Mouse (Mus musculus) liver, embryonic 14.5 days (tissue): ENCODE data around the gene Ptgfrn. TPM values are rescaled to one million over a fixed set of nuclear protein-coding genes. Genes with fewer than 3 reads are reported as not detected.
A peak's percentile ranks its signal among the peaks of the same experiment; 100 is the strongest.

ENCODE experiments used
- ATAC-seq: fragments of 200-750 bp; cut with Nextera tagmentation; 2 replicates; pipeline ENCODE4 v1.8.0; 2017; ENCODE audit warnings: moderate number of reproducible peaks, mild to moderate bottlenecking, moderate library complexity; ENCODE audit not compliant: insufficient read depth
- DNase-seq, 3 experiments: peaks; one replicate each; pipeline ENCODE4 v3.0.0-alpha.2; 2012 to 2013; ENCODE audit warnings: low read depth in 3 of 3, low spot score in 3 of 3
- H3K27ac ChIP-seq: fragments of 300-500 bp; sonication (generic); 2 replicates; pipeline ENCODE4 v1.5.1; 2014; ENCODE audit warnings: moderate library complexity, mild to moderate bottlenecking, control low read depth, inconsistent platforms
- H3K27me3 ChIP-seq: fragments of 300-500 bp; sonication (generic); 2 replicates; pipeline ENCODE4 v1.6.1; 2014; ENCODE audit warnings: mild to moderate bottlenecking, low read length, moderate library complexity; ENCODE audit not compliant: control insufficient read depth, insufficient read depth
- H3K36me3 ChIP-seq: fragments of 300-500 bp; sonication (generic); replicated peaks from 2 replicates; pipeline ENCODE4 v1.6.1; 2014; ENCODE audit warnings: low read depth; ENCODE audit not compliant: control insufficient read depth, insufficient read depth
- H3K4me1 ChIP-seq, 2 experiments: fragments of 200-500 bp in 1 of 2; fragments of 300-500 bp in 1 of 2; sonication (generic) in 1 of 2; replicated peaks; 2 replicates each; pipeline ENCODE4 v1.6.1; 2012 to 2014; ENCODE audit warnings: antibody characterized with exemption in 1 of 2, inconsistent platforms in 1 of 2, low read length in 1 of 2; ENCODE audit not compliant: control insufficient read depth in 2 of 2, insufficient read depth in 2 of 2
- H3K4me2 ChIP-seq: fragments of 300-500 bp; sonication (generic); 2 replicates; pipeline ENCODE4 v1.6.1; 2014; ENCODE audit warnings: low read depth, mild to moderate bottlenecking, control low read depth, moderate library complexity
- H3K4me3 ChIP-seq, 2 experiments: fragments of 200-500 bp in 1 of 2; fragments of 300-500 bp in 1 of 2; sonication (generic) in 1 of 2; 2 replicates each; pipeline ENCODE4 v1.5.1; 2012 to 2014; ENCODE audit warnings: low read depth in 2 of 2, low read length in 2 of 2, mild to moderate bottlenecking in 2 of 2, control low read depth in 1 of 2, inconsistent platforms in 1 of 2, moderate library complexity in 1 of 2; ENCODE audit not compliant: insufficient read depth in 1 of 2
- H3K9ac ChIP-seq: fragments of 300-500 bp; sonication (generic); replicated peaks from 2 replicates; pipeline ENCODE4 v1.6.1; 2014; ENCODE audit warnings: mild to moderate bottlenecking, control low read depth, moderate library complexity
- H3K9me3 ChIP-seq: fragments of 300-500 bp; sonication (generic); 2 replicates; pipeline ENCODE4 v1.6.1; 2016; ENCODE audit warnings: low read length, mixed read lengths; ENCODE audit not compliant: control insufficient read depth
- CTCF ChIP-seq: IDR thresholded peaks from 2 replicates; pipeline ENCODE4 v1.5.1; 2016; ENCODE audit warnings: antibody characterized with exemption, low read depth, control low read depth
- EP300 ChIP-seq: IDR thresholded peaks from 2 replicates; pipeline ENCODE4 v1.6.1; 2016; ENCODE audit warnings: antibody characterized with exemption, low read depth
- WGBS: fragments of 180-500 bp; shearing (Covaris S2); extraction: QIAGEN DNeasy Blood & Tissue Kit; methylation state at CpG from one replicate; pipeline ENCODE4 v1.1.7; 2014; ENCODE audit not compliant: insufficient replicate concordance; 5-methylcytosine and 5-hydroxymethylcytosine counted together
- polyA plus RNA-seq, 2 experiments: library from polyadenylated mRNA; depleted of rRNA in 1 of 2; stranded (reverse) in 1 of 2; unstranded in 1 of 2; fragments of >200 nt; fragmentation: Nextera tagmentation in 1 of 2; extraction: Ambion mirVana in 1 of 2; gene quantifications; 2 replicates each; pipeline versions ENCODE4 v1.2.1 to v1.2.3; 2012 to 2014

The Ptgfrn gene
- polyA plus RNA-seq, 2 experiments, result 0.29 to 1.2 TPM

- ATAC-seq (no peak), DNase-seq (no peak)
- H3K27ac ChIP-seq, result no peak overlapping the region
- TF ChIP-seq EP300, result no peak
- no peak for TF ChIP-seq CTCF
- no peaks in the 10 kb centered on the region for H3K36me3 ChIP-seq
- H3K27me3 ChIP-seq, result no peaks in the 10 kb centered on the region
- H3K9ac ChIP-seq, result no peak overlapping the region
- no peak overlapping the region for H3K4me3 ChIP-seq
- H3K4me2 ChIP-seq, result no peak overlapping the region
- no peaks in the 10 kb centered on the region for H3K4me1 ChIP-seq
- no peaks in the 10 kb centered on the region for H3K9me3 ChIP-seq
- 58% methylated on average over 11 of the region's 11 CpGs for WGBS
These were observed 26.4 kb upstream of the Ptgfrn start for GRCm38 (mm10) chr3:101136483-101136882.

- Histone ChIP-seq H3K4me1 (0 out of 4 replicates have a peak, but pooled peaks cover 0 to 2% of the 10 kb centered on the region in 2 experiments), H3K9me3 (no peaks in the 10 kb centered on the region), H3K9ac (no peak overlapping the region), H3K27ac (no peak overlapping the region), H3K27me3 (no peaks in the 10 kb centered on the region), H3K4me3 (no peak overlapping the region), H3K4me2 (no peak overlapping the region), H3K36me3 (no peaks in the 10 kb centered on the region)
- 74% methylated on average over 9 of the region's 9 CpGs for WGBS
- DNase-seq, result no peak
- TF ChIP-seq EP300 (no peak), CTCF (no peak)
- no peak for ATAC-seq
These were observed 24.8 kb upstream of the Ptgfrn start for GRCm38 (mm10) chr3:101134861-101135260.

DNA sequence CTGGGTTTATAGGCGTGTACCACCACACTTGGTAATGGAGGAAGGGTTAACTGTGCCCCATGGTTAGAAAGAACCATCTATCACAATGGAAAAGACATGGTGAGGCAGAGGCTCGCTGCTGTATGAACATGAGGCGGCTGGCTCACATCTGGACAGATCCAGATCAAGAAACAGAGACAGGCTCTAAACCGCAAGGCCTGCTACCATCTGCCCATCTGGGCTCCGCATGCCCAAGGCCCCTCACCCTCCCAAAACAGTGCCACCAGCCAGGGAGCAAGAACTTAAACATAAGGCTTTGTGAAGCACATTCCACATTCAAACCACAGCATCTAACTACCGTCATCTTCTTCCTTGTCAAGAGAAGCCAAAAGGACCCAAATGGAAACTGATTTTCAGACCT is 22.9 kb upstream of the Ptgfrn start:
- H3K27ac ChIP-seq, result no peak overlapping the region
- 0 out of 4 replicates have a peak, but pooled peaks cover 0 to 5% of the 10 kb centered on the region in 2 experiments for H3K4me1 ChIP-seq
- no peak for DNase-seq
- no peak overlapping the region for H3K4me3 ChIP-seq
- no peaks in the 10 kb centered on the region for H3K9me3 ChIP-seq
- no peaks in the 10 kb centered on the region for H3K27me3 ChIP-seq
- no peak overlapping the region for H3K9ac ChIP-seq
- WGBS, result 70% methylated on average over 6 of the region's 6 CpGs
- no peak for ATAC-seq
- no peak overlapping the region for H3K4me2 ChIP-seq
- no peaks in the 10 kb centered on the region for H3K36me3 ChIP-seq
- TF ChIP-seq CTCF (no peak), EP300 (no peak)

DNA sequence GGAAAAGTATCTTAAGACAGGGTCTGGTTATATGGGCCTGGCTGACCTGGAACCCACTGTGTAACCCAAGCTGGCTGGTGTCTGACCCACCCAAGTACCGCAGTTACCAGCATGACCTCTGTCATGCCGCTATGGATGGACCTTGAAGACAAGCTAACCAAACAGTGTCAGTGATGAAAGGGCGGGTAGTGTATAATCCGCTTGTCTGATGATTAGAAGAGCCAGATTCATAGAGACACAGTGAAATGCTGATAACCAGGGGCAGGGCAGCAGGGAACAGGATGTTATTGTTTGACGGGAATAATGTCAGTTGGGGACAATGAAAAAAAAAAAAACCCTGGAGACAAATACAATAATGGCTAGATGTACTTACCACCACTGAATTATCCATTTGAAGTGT is 21.7 kb upstream of the Ptgfrn start:
- no peak overlapping the region for H3K4me3 ChIP-seq
- no peaks in the 10 kb centered on the region for H3K27me3 ChIP-seq
- TF ChIP-seq EP300 (no peak), CTCF (no peak)
- WGBS, result 54% methylated on average over 5 of the region's 5 CpGs
- no peaks in the 10 kb centered on the region for H3K9me3 ChIP-seq
- no peak for ATAC-seq
- 0 out of 4 replicates have a peak, but pooled peaks cover 0 to 5% of the 10 kb centered on the region in 2 experiments for H3K4me1 ChIP-seq
- no peak for DNase-seq
- H3K9ac ChIP-seq, result no peak overlapping the region
- H3K36me3 ChIP-seq, result no peaks in the 10 kb centered on the region
- H3K27ac ChIP-seq, result no peak overlapping the region
- H3K4me2 ChIP-seq, result no peak overlapping the region

GRCm38 (mm10) chr3:101130526-101130925 is 20.4 kb upstream of the Ptgfrn start:
- Histone ChIP-seq H3K27ac (no peak overlapping the region), H3K36me3 (no peaks in the 10 kb centered on the region), H3K9me3 (no peaks in the 10 kb centered on the region), H3K27me3 (no peaks in the 10 kb centered on the region), H3K4me2 (peak overlapping the region; percentile 34), H3K9ac (no peak overlapping the region), H3K4me1 (0 out of 4 replicates have a peak, but pooled peaks cover 0 to 5% of the 10 kb centered on the region in 2 experiments), H3K4me3 (no peak overlapping the region)
- TF ChIP-seq EP300, result no peak
- 3% methylated on average over 11 of the region's 11 CpGs for WGBS
- ATAC-seq (no peak), DNase-seq (no peak)
